Mouse (Mus musculus) retina, postnatal 1 day (tissue): Measurements from ENCODE around the gene Sh3pxd2b.

ENCODE experiments used
- DNase-seq: peaks from one replicate; pipeline ENCODE4 v3.0.0-alpha.2; 2012

Gene Sh3pxd2b

DNA sequence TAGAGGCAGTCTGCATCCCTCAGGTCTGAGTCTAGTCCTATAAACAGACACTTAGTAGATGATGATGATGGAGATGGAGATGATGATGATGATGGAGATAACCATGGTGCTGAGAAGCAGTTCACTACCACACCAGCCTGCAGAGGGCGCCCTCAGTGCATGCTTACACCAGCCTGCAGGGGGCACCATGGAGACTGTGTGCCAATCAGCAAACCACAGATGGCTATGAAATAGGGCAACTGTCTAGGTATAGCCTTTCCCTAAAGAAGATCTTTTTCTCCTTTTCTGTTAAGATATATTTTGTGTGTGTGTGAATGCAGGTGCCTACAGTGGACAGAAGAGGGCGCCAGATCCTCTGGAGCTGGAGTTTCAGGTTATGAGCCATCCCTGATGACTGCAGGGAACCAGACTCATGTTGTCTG lies 4.8 kb upstream of the Sh3pxd2b start:
- peak; percentile 70 for DNase-seq

DNA sequence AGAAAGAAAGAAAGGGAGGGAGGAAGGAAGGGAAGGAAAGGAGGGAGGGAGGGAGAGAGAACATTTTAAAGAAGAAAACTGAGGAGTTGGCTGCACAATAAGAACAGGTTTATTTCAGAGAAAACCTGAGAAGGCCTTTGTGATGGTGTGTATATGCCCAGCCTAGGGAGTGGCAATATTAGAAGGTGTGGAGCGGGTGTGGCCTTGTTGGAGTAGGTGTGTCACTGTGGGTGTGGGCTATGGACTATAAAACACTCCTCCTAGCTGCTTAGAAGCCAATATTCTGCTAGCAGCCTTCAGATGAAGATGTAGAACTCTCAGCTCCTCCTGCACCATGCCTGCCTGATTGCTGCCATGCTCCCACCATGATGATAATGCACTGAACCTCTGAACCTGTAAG lies 4.3 kb upstream of the Sh3pxd2b start:
- no peak for DNase-seq

- no peak for DNase-seq
These were observed 1.9 kb upstream of the Sh3pxd2b start for GRCm38 (mm10) chr11:32345504-32346297.

- no peak for DNase-seq
These were observed 385 bp upstream of the Sh3pxd2b start for GRCm38 (mm10) chr11:32347264-32347606.

GRCm38 (mm10) chr11:32348433-32349283 lies 1.0 kb downstream of the Sh3pxd2b start:
- DNase-seq: no peak

GRCm38 (mm10) chr11:32349284-32349953 lies 1.8 kb downstream of the Sh3pxd2b start:
- no peak for DNase-seq

DNA sequence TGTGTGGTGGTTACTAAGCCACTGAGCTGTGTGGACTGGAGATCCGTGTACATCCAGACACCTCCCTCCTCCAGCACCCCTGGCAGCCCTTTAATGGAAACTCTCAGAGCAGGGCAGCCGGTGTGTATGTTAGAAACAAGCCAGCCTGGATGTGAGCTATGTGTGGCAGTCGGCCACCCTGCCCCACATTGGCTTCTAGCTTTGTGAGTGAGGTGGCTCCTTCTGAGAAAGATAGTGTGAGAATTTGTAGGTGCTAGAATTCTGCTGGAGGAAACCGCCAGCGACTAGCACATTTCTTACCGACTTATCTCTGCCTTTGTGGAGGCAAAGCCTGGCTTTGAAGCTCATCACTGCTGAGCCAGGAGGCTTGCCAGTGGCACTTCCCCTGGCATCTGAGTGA lies 5.3 kb downstream of the Sh3pxd2b start:
- no peak for DNase-seq

- DNase-seq: no peak
These were observed 7.8 kb downstream of the Sh3pxd2b start for GRCm38 (mm10) chr11:32355377-32355776.

DNA sequence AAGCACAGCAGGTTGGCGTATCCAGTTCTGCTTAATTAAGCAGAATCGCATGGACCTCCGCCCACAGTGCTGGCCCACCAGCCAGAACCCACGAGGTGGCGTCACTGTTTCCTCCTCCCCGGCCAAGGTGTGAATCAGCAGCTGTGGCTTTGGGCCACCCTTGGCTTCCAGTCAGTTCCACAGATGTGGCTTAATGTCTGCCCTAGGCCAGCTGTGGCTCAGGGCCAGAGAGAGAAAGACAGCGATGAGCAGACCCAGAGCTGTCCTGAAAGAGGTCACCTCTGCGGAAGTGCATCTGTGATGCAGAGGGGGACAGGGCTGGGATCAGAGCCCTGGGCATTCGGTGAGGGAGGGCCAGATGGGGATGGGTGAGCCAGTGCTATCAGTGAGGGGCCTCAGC lies 10.1 kb downstream of the Sh3pxd2b start:
- peak; percentile 56 for DNase-seq

- no peak for DNase-seq
These were observed 10.8 kb downstream of the Sh3pxd2b start for GRCm38 (mm10) chr11:32358399-32358798.

DNA sequence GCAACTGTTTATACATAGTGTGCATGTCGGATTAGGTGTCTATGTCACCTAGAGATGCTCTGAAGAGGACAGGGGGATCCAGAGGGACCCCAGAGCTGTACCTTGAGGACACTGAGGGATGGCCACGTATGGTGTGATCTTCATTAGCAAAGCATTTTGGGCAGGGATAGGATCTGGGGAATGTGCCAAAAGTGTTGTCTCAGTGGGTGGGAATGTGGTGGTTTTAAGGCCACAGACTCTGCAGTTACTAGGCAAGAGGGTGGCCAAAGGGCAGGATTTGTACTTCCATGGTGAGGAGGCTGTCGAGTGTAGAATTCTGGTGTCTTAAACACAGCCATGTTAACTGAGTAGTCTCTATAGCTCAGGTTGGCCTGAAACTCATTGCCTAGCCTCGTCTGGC lies 11.9 kb downstream of the Sh3pxd2b start:
- no peak for DNase-seq

DNA sequence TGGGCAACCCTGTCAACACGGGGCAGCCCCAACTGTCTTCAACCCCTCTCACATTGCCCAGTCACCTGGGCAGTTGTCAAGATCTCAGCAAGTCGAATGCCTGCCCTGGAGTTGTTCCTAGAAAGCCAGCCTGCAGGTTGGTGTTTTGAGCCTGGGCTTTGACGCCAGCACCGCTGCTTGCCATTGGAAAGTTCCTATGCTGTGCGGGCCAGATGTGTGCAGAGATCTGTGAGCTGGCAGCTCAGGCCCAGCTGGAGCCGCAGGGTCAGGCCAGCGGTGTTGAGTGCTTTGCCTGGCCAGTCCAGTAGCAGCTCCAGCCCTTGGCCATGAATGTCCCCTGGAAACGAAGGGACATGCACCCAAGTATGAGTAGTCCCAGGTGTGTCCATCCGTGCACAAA lies 14.2 kb downstream of the Sh3pxd2b start:
- DNase-seq: no peak

GRCm38 (mm10) chr11:32363188-32363587 lies 15.6 kb downstream of the Sh3pxd2b start:
- DNase-seq: no peak

DNA sequence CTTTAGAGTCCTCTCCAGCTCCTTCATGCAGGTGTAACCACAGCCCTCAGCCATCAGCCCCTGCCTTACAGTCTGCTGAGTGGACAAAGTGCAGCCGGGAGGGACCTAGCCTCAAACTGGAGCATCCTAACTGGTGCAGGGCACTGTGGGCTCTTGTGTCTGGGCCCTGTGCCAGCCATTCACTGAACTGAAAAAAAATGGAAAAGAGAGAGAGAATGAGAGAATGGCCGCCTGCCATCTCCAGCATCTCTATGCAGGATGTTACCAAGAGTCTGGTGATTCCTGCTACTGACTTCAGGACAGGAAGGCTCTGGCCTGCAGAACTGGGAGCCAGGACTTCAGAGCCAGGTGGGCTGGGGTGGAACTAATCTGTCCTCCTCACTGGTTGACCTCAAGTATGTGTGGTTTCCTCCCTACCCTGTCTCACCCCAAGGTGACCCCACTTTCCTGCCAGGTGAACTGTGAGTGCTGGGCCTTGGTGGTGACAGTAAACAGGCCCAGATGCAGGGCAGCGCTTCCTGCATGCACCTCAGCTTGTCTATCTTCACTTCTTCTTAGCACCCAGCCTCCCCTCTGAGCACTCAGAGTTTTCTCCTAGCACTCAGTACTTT lies 16.1 kb downstream of the Sh3pxd2b start:
- peak; percentile 93 for DNase-seq

GRCm38 (mm10) chr11:32364375-32364774 lies 16.8 kb downstream of the Sh3pxd2b start:
- no peak for DNase-seq

GRCm38 (mm10) chr11:32365498-32365897 lies 17.9 kb downstream of the Sh3pxd2b start:
- no peak for DNase-seq

DNA sequence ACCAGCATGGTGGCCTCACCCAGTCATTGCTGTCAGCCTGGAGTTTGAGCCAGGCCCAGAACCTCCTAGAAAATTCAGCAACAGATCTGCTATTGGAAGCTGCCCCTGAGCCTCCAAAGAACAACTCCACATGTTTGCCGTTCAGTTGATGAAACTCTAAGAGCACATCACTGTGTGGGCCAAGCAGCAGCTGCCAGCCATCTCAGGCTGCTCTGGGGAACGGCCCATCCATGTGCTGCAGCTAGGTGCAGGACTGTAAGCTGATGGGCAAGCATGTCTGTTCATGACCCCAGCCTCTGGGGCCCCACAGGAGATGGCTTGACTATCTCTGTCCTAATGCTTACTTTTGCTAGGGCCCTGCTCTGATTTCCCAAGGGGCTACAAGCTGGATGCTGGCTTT lies 19.4 kb downstream of the Sh3pxd2b start:
- no peak for DNase-seq

- DNase-seq: no peak
These were observed 21.4 kb downstream of the Sh3pxd2b start for GRCm38 (mm10) chr11:32368986-32369385.

- DNase-seq: no peak
These were observed 23.3 kb downstream of the Sh3pxd2b start for GRCm38 (mm10) chr11:32370881-32371280.

DNA sequence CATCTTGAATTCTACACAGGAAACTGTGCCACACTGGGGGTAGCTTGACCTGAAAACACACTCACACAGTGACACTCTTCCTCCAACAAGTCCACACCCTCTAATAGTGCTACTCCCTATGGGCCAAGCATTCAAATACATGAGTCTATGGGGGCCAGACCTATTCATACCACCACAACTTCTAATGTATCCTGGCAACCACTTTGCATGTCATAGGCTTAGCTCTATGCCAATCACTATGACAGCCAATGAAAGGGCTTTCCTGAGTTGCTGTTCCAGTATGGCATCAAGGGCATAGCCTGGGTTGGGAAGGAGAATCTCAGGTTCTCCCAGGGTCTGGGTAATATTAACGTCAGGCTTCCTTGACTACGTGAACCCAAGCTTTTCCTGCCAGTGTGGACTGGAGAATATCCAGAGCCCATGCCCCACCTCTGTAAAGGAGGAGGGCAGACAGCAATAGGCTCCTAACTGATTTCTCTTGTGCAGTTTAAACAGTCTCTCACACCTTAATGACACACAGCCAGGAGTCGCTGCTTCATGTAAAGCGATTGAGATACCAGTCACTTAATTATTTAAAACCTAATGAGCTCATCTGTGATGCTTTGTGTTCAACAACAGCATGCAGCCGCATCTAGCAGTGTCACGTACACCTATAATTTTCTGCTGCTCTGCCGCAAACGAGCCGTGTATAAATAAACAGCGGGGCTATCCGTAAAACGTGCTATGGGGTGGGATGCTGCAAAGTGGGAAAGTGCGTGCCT lies 25.8 kb downstream of the Sh3pxd2b start:
- peak; percentile 37 for DNase-seq

DNA sequence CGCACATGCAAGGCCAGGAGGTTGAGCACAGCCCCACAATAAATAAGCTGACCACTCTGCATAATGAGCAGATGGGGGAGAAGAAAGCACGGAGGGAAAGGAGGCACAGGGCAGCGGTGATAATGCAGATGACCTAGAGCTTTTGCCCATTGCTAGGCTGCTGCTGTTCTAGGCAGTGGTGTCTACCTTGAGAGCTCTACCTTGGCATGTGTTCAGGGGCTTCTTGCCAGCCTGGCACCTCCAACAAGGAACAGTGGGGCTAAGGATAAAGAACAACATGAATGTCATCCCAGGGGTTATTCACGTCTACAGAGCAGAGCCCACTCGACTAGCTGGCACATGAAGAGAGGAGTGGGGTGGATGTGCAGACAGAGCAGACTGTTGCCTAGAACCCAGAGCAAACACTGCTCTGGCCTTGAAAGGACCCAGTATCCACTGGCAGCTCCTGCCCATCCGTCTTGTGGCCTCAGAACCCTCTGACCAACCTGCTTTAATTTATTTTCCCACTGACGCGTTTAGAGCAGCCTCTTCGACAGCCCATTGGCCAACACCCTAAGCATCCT lies 26.5 kb downstream of the Sh3pxd2b start:
- no peak for DNase-seq

- DNase-seq: peak; percentile 57
These were observed 27.5 kb downstream of the Sh3pxd2b start for GRCm38 (mm10) chr11:32375104-32375535.
